Mouse (Mus musculus) thymus, postnatal 0 days (tissue): ENCODE data around the gene Elfn1. TPM values are rescaled to one million over a fixed set of nuclear protein-coding genes. Genes with fewer than 3 reads are reported as not detected.

ENCODE experiments used
- DNase-seq: peaks from one replicate; pipeline ENCODE4 v3.0.0-alpha.2; 2015; ENCODE audit warnings: low spot score
- polyA plus RNA-seq: library from polyadenylated mRNA; unstranded; fragments of >200 nt; fragmentation: Nextera tagmentation; extraction: Ambion mirVana; gene quantifications from 2 replicates; pipeline ENCODE4 v1.2.1, GENCODE M21; 2015

The Elfn1 gene
- polyA plus RNA-seq, 1 experiment from 2014 or later = 0.35 TPM

GRCm38 (mm10) chr5:139910755-139911300 lies 3.1 kb downstream of the Elfn1 start:
- DNase-seq = no peak

GRCm38 (mm10) chr5:139911506-139911905 lies 3.8 kb downstream of the Elfn1 start:
- no peak for DNase-seq

- DNase-seq = no peak
Observed at GRCm38 (mm10) chr5:139912121-139912771, 4.5 kb downstream of the Elfn1 start.

- DNase-seq = no peak
Observed at GRCm38 (mm10) chr5:139921666-139922065, 13.9 kb downstream of the Elfn1 start.

GRCm38 (mm10) chr5:139923867-139924266 lies 16.1 kb downstream of the Elfn1 start:
- DNase-seq = no peak

- DNase-seq = no peak
Observed at GRCm38 (mm10) chr5:139930102-139930501, 22.4 kb downstream of the Elfn1 start.

- peak; percentile 37 for DNase-seq
Observed at GRCm38 (mm10) chr5:139930927-139931351, 23.2 kb downstream of the Elfn1 start.

GRCm38 (mm10) chr5:139931947-139932540 lies 24.3 kb downstream of the Elfn1 start:
- peak; percentile 51 for DNase-seq

- peak; percentile 53 for DNase-seq
Observed at GRCm38 (mm10) chr5:139932595-139933271, 25.0 kb downstream of the Elfn1 start.

DNA sequence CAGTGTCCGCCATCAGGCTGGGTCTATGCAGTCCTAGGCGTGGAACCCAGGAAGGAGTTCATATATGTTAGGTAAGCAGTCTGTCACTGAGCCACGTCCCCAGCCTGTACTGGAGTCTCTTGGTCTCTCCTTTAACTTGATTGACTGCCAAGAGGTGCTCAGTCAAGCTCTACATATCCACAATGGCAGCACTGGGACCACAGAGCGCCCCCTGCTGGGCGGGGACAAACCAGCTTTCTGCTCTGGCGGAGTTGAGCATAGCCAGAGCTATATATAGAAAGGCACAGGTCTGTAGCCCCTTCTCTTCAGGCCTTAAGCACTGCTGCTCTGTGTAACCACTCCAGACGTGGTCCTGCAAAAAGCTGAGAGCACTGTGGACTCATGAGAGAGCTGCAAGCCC lies 25.7 kb downstream of the Elfn1 start:
- peak; percentile 34 for DNase-seq

DNA sequence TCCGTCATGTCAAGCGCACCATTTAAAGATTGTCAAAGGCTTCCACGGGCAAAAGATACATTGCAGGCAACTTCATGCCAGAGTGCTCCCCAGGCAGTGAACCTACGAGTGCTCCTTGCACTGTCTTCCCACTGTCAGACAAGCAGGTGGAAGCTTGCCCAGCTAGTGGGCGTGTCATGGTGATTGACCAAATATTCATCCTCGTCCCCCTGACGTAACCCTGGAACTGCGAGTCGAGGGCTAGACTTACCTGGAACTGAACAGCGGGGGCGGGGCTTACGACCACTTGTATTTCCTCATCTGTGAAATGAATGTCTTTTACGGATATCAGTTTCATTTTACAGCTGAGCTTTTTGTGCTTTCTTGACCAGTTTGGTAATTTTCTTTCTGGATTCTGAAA lies 28.7 kb downstream of the Elfn1 start:
- no peak for DNase-seq

DNA sequence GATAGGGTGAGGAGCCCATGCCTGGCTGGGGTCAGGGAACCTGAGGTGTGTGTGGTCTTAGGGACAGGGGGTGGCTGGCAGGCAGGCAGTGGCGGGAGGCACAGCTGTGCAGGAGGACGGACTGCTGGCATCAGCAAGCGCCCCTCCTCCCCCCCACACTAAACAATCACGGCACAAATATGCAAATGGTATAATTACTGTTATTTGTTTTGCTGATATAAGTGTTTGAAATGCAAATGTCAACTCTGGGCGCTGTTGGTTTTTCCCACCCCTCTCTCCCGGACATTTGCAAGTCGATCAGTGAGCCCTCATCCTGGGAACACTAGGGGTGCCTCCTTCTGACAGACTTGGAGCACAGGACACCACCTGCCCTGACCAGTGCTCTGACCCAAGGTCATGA lies 37.0 kb downstream of the Elfn1 start:
- no peak for DNase-seq

DNA sequence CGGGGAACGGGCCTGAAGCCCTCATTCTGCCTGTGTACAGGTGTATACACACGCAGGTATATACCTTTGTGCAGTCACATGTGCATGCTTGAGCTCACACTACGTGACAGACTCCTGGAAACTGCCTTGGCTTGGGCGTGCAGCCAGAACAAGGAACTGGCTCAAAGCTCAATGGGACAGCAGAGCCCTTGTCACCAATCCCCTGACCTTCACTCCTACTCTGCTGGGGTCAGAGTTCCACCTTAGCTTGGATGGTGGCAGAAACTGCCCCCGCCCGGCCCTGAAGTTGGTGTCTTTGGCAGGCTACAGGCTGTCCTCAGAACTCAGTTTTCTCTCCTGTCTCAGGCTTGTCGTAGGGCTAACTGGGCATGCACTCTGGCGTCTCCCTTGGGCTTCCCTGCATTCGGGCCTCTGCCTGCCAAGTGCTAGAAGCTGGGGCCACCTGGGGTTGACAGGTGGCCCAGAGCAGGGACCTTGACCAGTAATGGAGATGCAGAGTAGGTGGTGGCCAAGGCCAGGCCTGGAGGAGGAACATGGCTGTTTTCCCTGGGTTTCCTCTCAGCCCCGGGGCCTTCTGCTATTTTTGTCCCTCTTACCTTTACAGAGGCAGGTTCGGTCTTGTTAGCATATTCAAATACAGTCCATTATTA lies 38.1 kb downstream of the Elfn1 start:
- no peak for DNase-seq

GRCm38 (mm10) chr5:139947446-139947845 lies 39.7 kb downstream of the Elfn1 start:
- peak; percentile 58 for DNase-seq

GRCm38 (mm10) chr5:139948552-139948951 lies 40.8 kb downstream of the Elfn1 start:
- DNase-seq = no peak

DNA sequence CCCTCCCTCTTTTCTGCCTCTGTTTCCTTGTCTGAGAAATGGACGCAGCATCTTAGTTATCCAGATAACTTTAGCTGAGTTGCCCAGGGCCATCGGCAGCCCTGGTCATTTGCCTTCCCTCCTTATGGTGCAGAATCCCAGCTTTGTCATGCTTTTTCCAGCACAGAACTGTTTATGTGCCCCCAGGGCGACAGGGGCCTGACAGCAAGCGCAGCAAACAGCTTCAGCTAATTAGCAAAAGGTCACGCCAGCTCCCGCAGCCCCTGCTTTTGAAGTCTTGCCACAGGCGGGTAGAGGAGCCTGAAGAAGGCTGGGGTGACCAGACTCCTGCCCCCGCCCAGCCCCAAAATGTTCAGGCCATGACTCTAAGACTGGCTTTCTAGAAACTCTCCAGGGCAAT lies 41.6 kb downstream of the Elfn1 start:
- DNase-seq = no peak

DNA sequence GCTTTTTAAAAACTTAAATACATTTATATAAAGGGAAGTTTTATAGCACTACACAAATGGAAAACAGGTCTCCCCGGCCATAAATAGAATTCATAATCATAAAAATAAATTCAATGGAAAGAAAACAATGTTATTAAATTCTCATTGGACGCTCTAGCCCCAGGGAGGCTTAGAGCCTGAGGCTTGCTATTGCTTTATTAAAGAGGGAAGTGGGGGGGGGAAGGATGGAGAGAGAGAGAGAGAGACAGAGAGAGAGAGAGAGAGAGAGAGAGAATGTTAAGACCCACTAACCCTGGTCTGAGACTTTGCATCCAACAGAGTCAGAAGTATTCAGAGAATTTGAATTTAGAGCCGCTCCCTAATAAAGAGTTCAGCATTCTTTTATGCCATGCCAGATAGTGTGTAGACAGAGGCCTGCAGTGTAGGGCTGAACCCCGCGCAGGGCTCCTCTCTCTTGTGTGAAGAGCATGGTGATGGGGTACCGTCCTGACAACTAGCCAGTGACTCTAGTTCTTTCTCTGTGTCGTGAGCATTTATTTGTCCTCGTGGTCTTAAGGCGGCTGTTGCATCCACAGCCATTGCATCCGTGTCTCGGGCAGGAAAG lies 42.3 kb downstream of the Elfn1 start:
- DNase-seq = no peak

DNA sequence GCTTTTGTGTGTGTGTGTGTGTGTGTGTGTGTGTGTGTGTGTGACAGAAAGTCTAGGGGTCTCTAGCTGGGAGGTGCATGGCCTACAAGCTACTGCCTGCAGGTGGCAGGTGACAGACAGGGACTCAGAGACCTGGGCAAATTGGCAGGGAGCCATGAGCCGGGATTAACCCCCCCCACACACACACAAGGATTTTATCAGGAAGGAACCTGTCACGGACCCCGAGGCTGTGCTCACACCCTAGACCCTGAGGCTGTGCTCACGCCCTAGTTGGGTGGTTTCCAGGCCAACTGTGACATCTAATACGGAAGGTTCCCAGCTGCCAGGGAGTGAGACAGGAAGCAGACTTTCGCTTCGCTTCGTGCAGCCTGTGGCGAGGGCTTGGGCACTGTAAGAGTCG lies 49.1 kb downstream of the Elfn1 start:
- peak; percentile 57 for DNase-seq

DNA sequence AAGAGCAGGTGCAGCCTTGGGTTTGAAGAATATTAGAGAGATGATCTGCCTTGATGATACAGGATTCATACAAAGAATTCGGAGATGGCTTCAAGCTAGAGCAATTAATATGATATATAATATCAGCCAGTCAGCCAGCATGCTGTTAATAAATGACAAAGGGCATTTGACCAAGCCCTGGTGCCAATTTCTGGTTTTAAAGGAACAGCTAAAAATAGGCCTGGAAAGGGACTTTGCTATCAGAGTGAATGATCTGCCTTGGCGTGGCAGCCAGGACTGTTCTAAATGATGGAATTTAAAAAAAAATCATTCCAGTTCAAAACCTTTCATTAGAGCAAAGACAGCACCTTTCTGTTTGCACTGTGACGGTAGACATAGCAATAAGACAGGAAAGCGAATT lies 52.0 kb downstream of the Elfn1 start:
- no peak for DNase-seq

GRCm38 (mm10) chr5:139964391-139964790 lies 56.6 kb downstream of the Elfn1 start:
- DNase-seq = no peak

GRCm38 (mm10) chr5:139965596-139965995 lies 57.9 kb downstream of the Elfn1 start:
- no peak for DNase-seq
